Mouse (Mus musculus) G1E (cell line): ENCODE results near the gene Cbx4. TPM values are rescaled to one million over a fixed set of nuclear protein-coding genes. Genes with fewer than 3 reads are reported as not detected.

Experiments used
- ATAC-seq: 2 replicates; pipeline ENCODE4 v1.8.0; 2016; ENCODE audit warnings: mild to moderate bottlenecking; ENCODE audit not compliant: insufficient number of reproducible peaks, poor library complexity, low FRiP score, severe bottlenecking; ENCODE audit errors: extremely low read depth
- DNase-seq: peaks from one replicate; pipeline ENCODE4 v3.0.0; 2012; ENCODE audit warnings: low spot score
- H3K27me3 ChIP-seq: 2 replicates; pipeline ENCODE4 v1.6.1; 2012; ENCODE audit warnings: mild to moderate bottlenecking, low read length, inconsistent platforms; ENCODE audit not compliant: insufficient read depth
- H3K36me3 ChIP-seq: replicated peaks from 2 replicates; pipeline ENCODE3; 2012; ENCODE audit warnings: mild to moderate bottlenecking, inconsistent platforms
- H3K4me1 ChIP-seq: 2 replicates; pipeline ENCODE4 v1.6.1; 2012; ENCODE audit warnings: low read depth, low read length, inconsistent platforms, mixed read lengths; ENCODE audit not compliant: insufficient read depth
- H3K4me3 ChIP-seq: 2 replicates; pipeline ENCODE4 v1.5.1; 2012; ENCODE audit warnings: low read depth, mild to moderate bottlenecking, inconsistent platforms, low read length, moderate library complexity, mixed read lengths
- H3K9me3 ChIP-seq: replicated peaks from 2 replicates; pipeline ENCODE4 v1.6.1; 2012; ENCODE audit warnings: inconsistent platforms
- CTCF ChIP-seq: IDR thresholded peaks from 2 replicates; pipeline ENCODE4 v1.5.1; 2012; ENCODE audit warnings: low read depth, low read length, inconsistent platforms, mixed read lengths
- GATA1 ChIP-seq: IDR thresholded peaks from 2 replicates; pipeline ENCODE4 v1.6.1; 2012; ENCODE audit warnings: borderline replicate concordance, low read length, inconsistent platforms, mixed read lengths
- GATA2 ChIP-seq: IDR thresholded peaks from 2 replicates; pipeline ENCODE4 v1.6.1; 2012; ENCODE audit warnings: low read depth, low read length, inconsistent platforms, borderline replicate concordance
- POLR2AphosphoS5 ChIP-seq: IDR thresholded peaks from 2 replicates; pipeline ENCODE4 v1.6.1; 2012; ENCODE audit warnings: low read depth, low read length, inconsistent platforms; ENCODE audit not compliant: insufficient replicate concordance
- TAL1 ChIP-seq: conservative IDR thresholded peaks from 2 replicates; pipeline ENCODE4 v1.6.1; 2012; ENCODE audit warnings: low read depth, low read length, inconsistent platforms, mixed read lengths
- polyA plus RNA-seq: library from polyadenylated mRNA; stranded (reverse); fragments of >175 nt; gene quantifications from 2 replicates; pipeline ENCODE4 v1.2.3, GENCODE M21; 2012
- total RNA-seq, 2 experiments: library from RNA; stranded (forward) in 1 of 2; stranded (reverse) in 1 of 2; fragments of 200-1000 nt in 1 of 2; fragments of >200 nt in 1 of 2; fragmentation: Nextera tagmentation in 1 of 2; gene quantifications; 2 replicates each; pipeline ENCODE4 v1.2.3; 2014 to 2017

Gene Cbx4
- total and polyA plus RNA-seq, 3 experiments = 0.03 TPM; not detected in 2

DNA sequence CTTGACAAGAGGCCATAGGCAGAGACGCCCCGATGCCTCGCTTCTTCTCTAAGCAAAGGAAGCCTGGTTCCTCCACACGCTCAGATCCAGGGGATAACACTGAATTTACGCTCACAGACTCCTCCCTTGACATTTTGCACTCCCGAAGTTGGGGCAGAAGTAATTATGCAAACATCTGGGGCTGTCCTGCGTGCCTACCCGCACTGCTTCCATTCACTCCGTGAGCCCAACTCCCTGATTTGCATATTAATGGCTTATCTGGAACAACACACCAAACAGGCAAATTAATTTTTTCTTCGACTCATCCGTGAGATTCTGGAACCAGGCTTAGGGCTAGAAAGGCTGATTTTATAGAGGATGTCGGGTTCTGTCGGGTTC, 37.9 kb downstream of the Cbx4 start:
- Histone ChIP-seq H3K4me1 (no peaks in the 10 kb centered on the region), H3K27me3 (no peaks in the 10 kb centered on the region), H3K4me3 (no peak overlapping the region), H3K9me3 (peaks cover 93% of the 10 kb centered on the region), H3K36me3 (no peaks in the 10 kb centered on the region)
- ATAC-seq (no peak), DNase-seq (no peak)
- TF ChIP-seq GATA2 (no peak), POLR2AphosphoS5 (no peak), CTCF (no peak), GATA1 (no peak), TAL1 (no peak)

DNA sequence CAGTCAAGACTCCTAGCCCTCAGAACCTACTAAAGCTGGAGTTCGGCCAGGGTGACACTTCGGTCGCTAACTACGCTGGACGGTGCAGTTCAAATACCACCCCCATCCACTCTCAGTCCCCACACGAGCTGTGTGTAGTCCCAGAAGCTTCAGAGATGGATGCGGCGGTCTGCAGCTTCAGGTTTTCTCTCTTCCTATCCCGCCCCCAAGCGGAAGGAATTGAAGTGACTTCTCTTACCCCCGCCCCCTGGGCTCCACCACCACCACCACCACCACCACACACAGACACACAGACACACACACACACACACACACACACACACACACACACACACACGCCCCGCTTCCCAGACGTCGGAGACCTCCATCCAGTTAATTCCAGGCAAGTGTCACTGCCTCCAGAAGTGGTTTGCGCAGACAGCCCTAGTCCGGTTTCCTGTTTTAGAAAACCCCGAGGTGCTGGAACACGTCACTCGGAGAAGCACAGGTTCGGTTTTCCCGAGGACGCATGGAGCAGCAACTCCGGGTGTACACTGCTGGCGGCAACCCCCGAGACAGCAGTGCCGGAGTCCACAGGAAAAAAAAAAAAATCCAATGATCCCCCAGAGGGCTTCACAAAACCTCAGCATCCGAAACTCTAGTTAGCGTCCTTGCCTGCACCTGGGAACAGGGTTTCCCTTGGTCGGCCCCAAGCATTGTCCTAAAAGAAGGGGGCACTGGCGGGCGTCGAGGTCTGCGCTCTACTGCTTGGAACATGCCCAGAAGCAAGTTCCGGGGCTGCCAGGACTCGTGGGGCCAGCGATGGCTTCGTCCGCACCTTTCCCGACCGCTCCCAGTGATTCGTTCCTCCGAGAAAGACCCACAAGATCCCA, 38.5 kb downstream of the Cbx4 start:
- Histone ChIP-seq H3K36me3 (no peaks in the 10 kb centered on the region), H3K27me3 (no peaks in the 10 kb centered on the region), H3K4me1 (no peaks in the 10 kb centered on the region), H3K9me3 (peaks cover 93% of the 10 kb centered on the region), H3K4me3 (no peak overlapping the region; the same call in 1 of the 2 replicates)
- DNase-seq (no peak), ATAC-seq (no peak)
- TF ChIP-seq TAL1 (no peak), POLR2AphosphoS5 (no peak), GATA1 (no peak), CTCF (no peak), GATA2 (no peak)

DNA sequence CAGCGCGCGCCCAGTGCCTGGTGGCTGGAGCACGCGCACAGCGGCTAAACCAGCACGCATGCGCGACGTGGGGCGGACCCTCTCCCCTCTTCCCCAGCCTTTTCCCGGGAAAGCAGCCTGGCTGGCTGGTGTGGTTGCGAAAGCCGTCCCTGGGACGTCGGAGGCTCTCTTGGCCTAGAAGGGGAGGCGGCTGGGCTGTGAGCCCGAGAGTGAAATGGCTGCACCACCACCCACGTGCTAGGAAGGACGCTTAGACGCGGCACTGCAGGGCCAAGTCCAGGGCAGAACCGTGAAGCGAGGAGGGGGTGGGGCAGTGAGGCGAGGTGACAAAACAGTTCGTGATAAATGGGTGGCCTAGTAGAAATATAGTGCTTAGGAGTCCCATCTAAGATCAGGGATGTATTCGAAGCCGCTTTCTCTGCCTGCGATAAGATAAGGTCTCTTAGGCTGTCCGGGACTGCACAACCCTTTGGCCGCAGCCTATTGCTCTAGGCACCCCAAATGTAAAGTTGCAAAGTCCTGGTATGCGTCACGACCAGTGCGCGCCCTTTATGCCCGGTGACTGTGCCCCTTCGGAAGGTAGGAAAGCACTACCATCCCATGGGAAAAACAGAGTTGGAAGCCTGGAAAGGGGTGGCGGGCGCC, 39.3 kb downstream of the Cbx4 start:
- no peak overlapping the region; the same call in 1 of the 2 replicates for H3K4me3 ChIP-seq
- DNase-seq (no peak), ATAC-seq (no peak)
- no peaks in the 10 kb centered on the region for H3K36me3 ChIP-seq
- H3K27me3 ChIP-seq = peaks cover 2% of the 10 kb centered on the region; the same call in 1 of the 2 replicates
- no peaks in the 10 kb centered on the region for H3K4me1 ChIP-seq
- TF ChIP-seq GATA2 (no peak), POLR2AphosphoS5 (no peak), GATA1 (no peak), CTCF (no peak), TAL1 (no peak)
- peaks cover 92% of the 10 kb centered on the region for H3K9me3 ChIP-seq

DNA sequence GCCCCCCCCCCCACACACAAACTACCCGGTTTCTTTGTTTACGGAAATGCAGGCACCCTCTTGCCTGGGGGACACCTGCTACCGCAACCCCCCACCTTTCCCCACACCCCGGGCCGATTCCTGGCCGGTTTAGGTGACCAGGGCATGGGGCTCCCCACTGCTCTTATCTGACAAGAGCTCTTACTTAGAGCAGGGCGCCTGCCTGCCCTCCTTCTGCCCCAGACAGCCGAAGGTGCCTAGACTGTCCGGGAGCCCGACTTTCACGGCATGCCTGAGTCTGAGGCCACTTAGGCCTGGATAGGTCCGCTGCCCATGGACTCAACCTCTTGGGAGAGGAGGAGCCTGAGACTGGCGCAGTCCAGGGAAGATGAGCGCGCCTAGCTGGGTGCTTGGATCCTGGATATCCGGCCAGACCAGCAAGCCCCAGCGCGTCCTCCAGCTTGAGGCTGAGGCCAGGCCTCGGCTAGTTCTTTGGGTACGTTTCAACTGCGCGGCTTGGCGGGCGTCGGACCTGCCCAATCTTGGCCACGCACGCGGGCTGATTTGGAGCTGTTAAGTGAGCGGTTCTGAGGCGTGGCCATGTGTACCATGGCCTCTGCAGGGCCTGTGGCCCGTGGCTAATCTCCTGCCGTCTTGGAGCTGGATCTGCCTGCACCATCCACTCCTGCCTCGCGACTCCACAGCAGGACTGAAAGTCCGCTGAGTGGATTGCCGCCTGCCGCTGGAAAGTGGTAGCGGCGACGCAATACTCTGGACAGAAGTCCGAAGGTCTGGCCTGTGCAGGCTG, 41.3 kb downstream of the Cbx4 start:
- Histone ChIP-seq H3K27me3 (peaks cover 2% of the 10 kb centered on the region; the same call in 1 of the 2 replicates), H3K36me3 (no peaks in the 10 kb centered on the region), H3K9me3 (peaks cover 92% of the 10 kb centered on the region), H3K4me1 (no peaks in the 10 kb centered on the region), H3K4me3 (peak overlapping the region; percentile 30; the same call in 1 of the 2 replicates)
- TF ChIP-seq POLR2AphosphoS5 = no peak
- TF ChIP-seq CTCF = no peak
- TF ChIP-seq TAL1 = no peak
- TF ChIP-seq GATA2 = no peak
- TF ChIP-seq GATA1 = no peak
- DNase-seq (no peak), ATAC-seq (no peak)

DNA sequence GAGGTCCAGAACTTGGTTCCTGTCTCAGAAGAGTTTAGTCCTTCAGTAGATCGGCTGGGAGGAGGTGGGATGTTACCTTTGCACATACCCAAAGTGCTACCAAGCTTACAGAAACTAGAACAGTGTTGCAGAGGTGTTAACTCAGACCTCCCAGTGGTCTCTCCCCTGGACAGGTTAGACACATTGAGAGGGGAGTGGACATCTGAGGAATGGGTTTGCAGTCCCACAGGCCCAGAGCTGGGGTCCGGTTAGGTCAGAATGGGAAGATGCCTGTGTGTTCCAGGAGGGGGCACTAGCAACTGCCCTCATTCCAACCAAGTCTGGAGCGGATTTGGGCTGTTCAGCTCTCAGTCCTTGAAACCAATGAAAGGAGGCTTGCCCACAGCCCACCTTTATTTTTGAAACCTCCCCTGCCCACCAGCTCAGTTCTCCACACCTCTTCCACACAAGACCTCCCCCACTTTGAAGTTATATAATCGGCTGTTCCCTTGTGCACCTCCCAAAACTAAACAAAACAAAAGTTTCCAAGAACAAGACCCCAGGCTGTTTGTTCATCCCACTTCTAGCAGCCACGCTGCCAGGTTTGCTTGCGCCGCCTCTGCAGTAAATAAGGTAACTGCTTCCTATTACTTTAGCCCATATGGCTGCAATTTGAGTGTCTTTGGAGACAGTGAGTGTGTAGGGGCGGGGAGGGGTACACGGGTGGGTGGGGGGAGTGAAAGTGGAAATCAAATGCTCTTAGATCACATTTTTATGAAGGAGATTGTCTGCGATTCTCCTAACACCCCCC, 42.1 kb downstream of the Cbx4 start:
- H3K27me3 ChIP-seq = peaks cover 2% of the 10 kb centered on the region; the same call in 1 of the 2 replicates
- TF ChIP-seq GATA1 (no peak), TAL1 (no peak), GATA2 (no peak), POLR2AphosphoS5 (no peak), CTCF (no peak)
- ATAC-seq (no peak), DNase-seq (no peak)
- no peak overlapping the region for H3K4me3 ChIP-seq
- no peaks in the 10 kb centered on the region for H3K36me3 ChIP-seq
- no peaks in the 10 kb centered on the region for H3K4me1 ChIP-seq
- H3K9me3 ChIP-seq = peaks cover 92% of the 10 kb centered on the region

DNA sequence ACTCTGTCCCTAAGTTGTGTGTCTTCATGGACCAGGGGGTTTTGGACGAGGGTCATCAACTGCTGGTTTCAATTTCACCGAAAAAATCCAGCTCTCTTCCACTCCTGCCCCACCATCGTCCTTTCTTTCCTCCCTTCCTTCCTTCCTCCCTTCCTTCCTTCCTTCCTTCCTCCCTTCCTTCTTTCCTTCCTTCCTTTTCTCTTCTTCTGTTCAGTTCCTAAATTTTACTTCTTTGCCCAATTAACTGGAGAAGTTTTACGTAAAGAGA, 42.8 kb downstream of the Cbx4 start:
- ATAC-seq (no peak), DNase-seq (no peak)
- TF ChIP-seq CTCF = no peak
- no peak for TF ChIP-seq TAL1
- Histone ChIP-seq H3K27me3 (peaks cover 2% of the 10 kb centered on the region; the same call in 1 of the 2 replicates), H3K4me3 (no peak overlapping the region), H3K4me1 (no peaks in the 10 kb centered on the region), H3K9me3 (peaks cover 95% of the 10 kb centered on the region), H3K36me3 (no peaks in the 10 kb centered on the region)
